Mouse (Mus musculus): ENCODE data around the gene Sh3bp2. TPM values are rescaled to one million over a fixed set of nuclear protein-coding genes. Genes with fewer than 3 reads are reported as not detected.
"Not testable (repeated sequence)": the region's sequence is repeated elsewhere in the genome, so short reads cannot be mapped to it uniquely, and the experiment has no call there.

Sh3bp2 gene
- polyA plus RNA-seq, 1 experiment = 14.3 TPM

DNA sequence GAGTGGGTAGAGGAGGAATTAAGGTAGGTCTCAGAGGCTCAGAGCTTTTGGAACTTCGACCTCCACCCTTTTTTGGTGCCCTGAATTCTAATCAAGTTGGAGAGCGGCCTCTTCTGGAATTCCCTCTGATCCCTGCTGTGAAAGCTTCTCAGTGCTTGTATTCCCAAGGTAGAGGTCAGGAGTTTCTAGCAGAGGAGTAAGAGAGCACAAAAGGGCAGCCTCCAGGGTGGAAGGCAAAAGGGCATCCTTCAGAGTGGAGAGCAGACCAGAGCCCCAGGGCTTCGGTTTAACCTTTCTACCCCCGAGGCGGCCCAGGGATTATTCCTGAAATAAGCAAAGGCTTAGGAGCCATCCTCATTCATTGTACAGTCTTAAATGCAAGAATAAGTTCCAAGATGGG is 64.4 kb downstream of the Sh3bp2 start:
- TF ChIP-seq MYOD1 (IDR thresholded peaks at IDR 0.05; ENCODE audit: control insufficient read depth in 1 of 3, insufficient read length in 2 of 3, low read depth in 2 of 3) (no peak), MAX (IDR thresholded peaks at IDR 0.05; ENCODE audit: low read depth) (no peak), REST (IDR thresholded peaks at IDR 0.05; ENCODE audit: insufficient read depth, insufficient read length) (no peak)
- no peak overlapping the region for H3K4me2 ChIP-seq (ENCODE audit: low read depth)

DNA sequence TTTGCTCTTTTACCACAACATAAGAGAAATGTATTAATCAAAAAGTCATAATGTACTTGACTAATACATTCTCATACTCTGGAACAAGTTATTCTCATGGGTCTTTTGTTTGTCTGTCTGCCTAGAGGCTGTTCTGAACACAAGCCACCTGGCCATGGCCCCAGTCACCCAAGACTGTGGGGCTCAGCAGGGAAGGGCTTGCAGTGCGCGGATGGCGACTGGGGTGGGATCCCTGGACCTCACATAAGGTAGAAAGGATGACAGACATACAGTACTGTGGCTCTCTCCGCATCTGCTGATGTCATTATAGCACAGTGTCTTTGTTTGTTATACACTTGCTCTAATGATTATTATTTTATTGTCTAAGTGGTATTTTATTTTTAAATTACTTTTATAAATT is 65.1 kb downstream of the Sh3bp2 start:
- Histone ChIP-seq H3K27me3 (ENCODE audit: control insufficient read depth, insufficient read depth, insufficient read length) (no peaks in the 10 kb centered on the region), H3K4me2 (ENCODE audit: low read depth) (no peak overlapping the region), H3K4me3 (no peak overlapping the region), H3ac (ENCODE audit: control insufficient read depth, insufficient read length) (no peak overlapping the region), H3K36me3 (ENCODE audit: control insufficient read depth, insufficient read depth) (peaks cover 6% of the 10 kb centered on the region), H3K79me2 (ENCODE audit: control insufficient read depth, insufficient read depth) (peaks cover 81% of the 10 kb centered on the region)
- TF ChIP-seq MYOD1 (IDR thresholded peaks at IDR 0.05; ENCODE audit: control insufficient read depth in 1 of 3, insufficient read length in 2 of 3, low read depth in 2 of 3) = no peak
- no peak for TF ChIP-seq MAX (IDR thresholded peaks at IDR 0.05; ENCODE audit: low read depth)
- TF ChIP-seq TCF3 (IDR thresholded peaks at IDR 0.05; ENCODE audit: insufficient read length, low read depth) = no peak
- TF ChIP-seq SRF (IDR thresholded peaks at IDR 0.05; ENCODE audit: control insufficient read depth, insufficient read length, low read depth) = no peak
- no peak for TF ChIP-seq USF1 (IDR thresholded peaks at IDR 0.05; ENCODE audit: low read depth)
- no peak for TF ChIP-seq POLR2A (IDR thresholded peaks at IDR 0.05; ENCODE audit: insufficient read length, low read depth)
- TF ChIP-seq POLR2AphosphoS2 (IDR thresholded peaks at IDR 0.05; ENCODE audit: insufficient read length, low read depth) = no peak
- no peak for TF ChIP-seq MYOG (IDR thresholded peaks at IDR 0.05; ENCODE audit: control insufficient read depth in 1 of 3, insufficient read depth in 1 of 3, insufficient read length in 2 of 3, low read depth in 2 of 3)
- TF ChIP-seq E2F4 (IDR thresholded peaks at IDR 0.05; ENCODE audit: insufficient read depth) = no peak
- no peak for TF ChIP-seq REST (IDR thresholded peaks at IDR 0.05; ENCODE audit: insufficient read depth, insufficient read length)
- TF ChIP-seq TCF12 (IDR thresholded peaks at IDR 0.05; ENCODE audit: insufficient read depth, poor library complexity, severe bottlenecking) = no peak
- no peak for TF ChIP-seq CEBPB (IDR thresholded peaks at IDR 0.05; ENCODE audit: insufficient read depth, poor library complexity, severe bottlenecking)

More for the DNA sequence above, 64.4 kb downstream of the Sh3bp2 start:
- Histone ChIP-seq H3K27me3 (ENCODE audit: control insufficient read depth, insufficient read depth, insufficient read length) (no peaks in the 10 kb centered on the region), H3K36me3 (ENCODE audit: control insufficient read depth, insufficient read depth) (peaks cover 6% of the 10 kb centered on the region), H3ac (ENCODE audit: control insufficient read depth, insufficient read length) (no peak overlapping the region), H3K4me3 (no peak overlapping the region), H3K79me2 (ENCODE audit: control insufficient read depth, insufficient read depth) (peaks cover 84% of the 10 kb centered on the region)

DNA sequence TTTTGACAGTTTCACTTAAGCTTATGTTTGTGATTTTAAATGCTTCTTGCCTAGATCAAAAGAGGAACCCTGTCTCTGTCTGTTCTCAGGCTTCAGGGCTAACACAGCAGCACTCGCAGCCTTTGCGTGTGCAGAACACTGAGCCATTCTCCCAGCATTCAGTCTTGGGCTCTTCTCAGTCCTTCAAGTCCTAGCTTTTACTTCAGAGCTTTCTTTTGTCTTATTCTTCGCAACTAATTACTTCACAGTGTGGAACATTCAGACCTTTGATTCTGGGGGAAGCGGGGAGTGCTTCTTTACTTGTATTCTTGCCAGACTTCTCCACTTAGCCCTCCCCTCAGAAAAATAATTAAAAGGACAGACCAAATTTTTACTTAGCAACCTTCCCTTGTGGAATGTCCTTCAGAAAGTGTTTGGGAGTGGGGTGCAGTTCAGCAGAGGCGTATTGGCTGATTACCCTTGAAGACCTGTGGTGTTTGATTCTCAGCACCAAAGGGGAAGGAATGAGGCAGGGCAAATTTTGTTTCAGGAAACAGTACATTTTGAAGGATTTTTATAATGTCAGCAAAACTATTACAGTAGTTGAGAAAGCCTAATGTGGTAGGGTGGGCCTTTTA is 65.9 kb downstream of the Sh3bp2 start:
- no peaks in the 10 kb centered on the region for H3K27me3 ChIP-seq (ENCODE audit: control insufficient read depth, insufficient read depth, insufficient read length)
- no peak overlapping the region for H3ac ChIP-seq (ENCODE audit: control insufficient read depth, insufficient read length)
- no peak overlapping the region for H3K4me2 ChIP-seq (ENCODE audit: low read depth)
- no peak for TF ChIP-seq E2F4 (IDR thresholded peaks at IDR 0.05; ENCODE audit: insufficient read depth)
- no peak for TF ChIP-seq TCF12 (IDR thresholded peaks at IDR 0.05; ENCODE audit: insufficient read depth, poor library complexity, severe bottlenecking)
- TF ChIP-seq MAX (IDR thresholded peaks at IDR 0.05; ENCODE audit: low read depth) = no peak
- TF ChIP-seq MYOD1 (IDR thresholded peaks at IDR 0.05; ENCODE audit: control insufficient read depth in 1 of 3, insufficient read length in 2 of 3, low read depth in 2 of 3) = no peak
- TF ChIP-seq SRF (IDR thresholded peaks at IDR 0.05; ENCODE audit: control insufficient read depth, insufficient read length, low read depth) = no peak
- no peak for TF ChIP-seq MYOG (IDR thresholded peaks at IDR 0.05; ENCODE audit: control insufficient read depth in 1 of 3, insufficient read depth in 1 of 3, insufficient read length in 2 of 3, low read depth in 2 of 3)
- no peak for TF ChIP-seq POLR2AphosphoS2 (IDR thresholded peaks at IDR 0.05; ENCODE audit: insufficient read length, low read depth)
- no peak for TF ChIP-seq TCF3 (IDR thresholded peaks at IDR 0.05; ENCODE audit: insufficient read length, low read depth)
- no peak for TF ChIP-seq POLR2A (IDR thresholded peaks at IDR 0.05; ENCODE audit: insufficient read length, low read depth)
- TF ChIP-seq CEBPB (IDR thresholded peaks at IDR 0.05; ENCODE audit: insufficient read depth, poor library complexity, severe bottlenecking) = no peak
- no peak for TF ChIP-seq REST (IDR thresholded peaks at IDR 0.05; ENCODE audit: insufficient read depth, insufficient read length)
- TF ChIP-seq USF1 (IDR thresholded peaks at IDR 0.05; ENCODE audit: low read depth) = no peak
- H3K36me3 ChIP-seq (ENCODE audit: control insufficient read depth, insufficient read depth) = peaks cover 6% of the 10 kb centered on the region
- H3K4me3 ChIP-seq = no peak overlapping the region
- H3K79me2 ChIP-seq (ENCODE audit: control insufficient read depth, insufficient read depth) = peaks cover 82% of the 10 kb centered on the region

DNA sequence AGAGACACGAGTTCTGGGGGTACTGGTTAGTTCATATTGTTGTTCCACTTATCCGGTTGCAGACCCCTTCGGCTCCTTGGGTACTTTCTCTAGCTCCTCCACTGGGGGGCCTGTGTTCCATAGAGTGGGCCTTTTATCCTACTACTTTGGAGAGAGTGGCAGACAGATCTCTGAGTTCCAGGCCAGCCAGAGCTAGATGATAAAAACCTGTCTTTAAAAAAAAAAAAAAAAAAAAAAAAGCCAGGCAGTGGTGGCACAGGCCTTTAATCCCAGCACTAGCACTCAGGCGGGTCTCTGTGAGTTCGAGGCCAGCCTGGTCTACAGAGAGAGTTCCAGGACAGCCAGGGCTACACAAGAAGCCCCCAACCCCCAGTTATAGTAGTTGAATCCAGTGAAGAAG is 66.6 kb downstream of the Sh3bp2 start:
- not testable (repeated sequence) for H3K4me3 ChIP-seq; H3K27me3 ChIP-seq (ENCODE audit: control insufficient read depth, insufficient read depth, insufficient read length); H3K36me3 ChIP-seq (ENCODE audit: control insufficient read depth, insufficient read depth); H3ac ChIP-seq (ENCODE audit: control insufficient read depth, insufficient read length); H3K4me2 ChIP-seq (ENCODE audit: low read depth)
- H3K79me2 ChIP-seq (ENCODE audit: control insufficient read depth, insufficient read depth) = peaks cover 82% of the 10 kb centered on the region

DNA sequence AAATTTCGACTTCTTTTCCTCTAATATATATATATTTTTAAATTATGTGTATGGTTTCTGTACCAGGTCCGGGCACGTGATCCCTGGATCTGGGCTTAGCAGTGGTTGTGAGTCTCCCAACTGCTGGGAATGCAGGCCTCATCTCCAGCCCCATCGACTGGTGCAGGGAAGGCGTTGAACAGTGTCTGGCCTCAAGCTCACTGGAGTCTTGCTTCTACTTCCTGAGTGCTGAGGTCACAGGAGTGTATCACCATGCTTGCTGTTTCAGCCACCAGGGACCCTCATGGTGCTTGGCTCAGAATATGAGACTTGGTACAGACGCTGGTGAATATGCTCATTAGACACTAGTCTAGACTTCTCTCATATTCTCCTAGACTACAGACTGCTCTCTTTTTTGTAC is 67.0 kb downstream of the Sh3bp2 start:
- Histone ChIP-seq H3K4me3 (no peak overlapping the region), H3ac (ENCODE audit: control insufficient read depth, insufficient read length) (no peak overlapping the region), H3K4me2 (ENCODE audit: low read depth) (no peak overlapping the region), H3K36me3 (ENCODE audit: control insufficient read depth, insufficient read depth) (peaks cover 7% of the 10 kb centered on the region), H3K27me3 (ENCODE audit: control insufficient read depth, insufficient read depth, insufficient read length) (no peaks in the 10 kb centered on the region), H3K79me2 (ENCODE audit: control insufficient read depth, insufficient read depth) (peaks cover 78% of the 10 kb centered on the region)
- TF ChIP-seq MYOG (IDR thresholded peaks at IDR 0.05; ENCODE audit: control insufficient read depth in 1 of 3, insufficient read depth in 1 of 3, insufficient read length in 2 of 3, low read depth in 2 of 3) (no peak), TCF3 (IDR thresholded peaks at IDR 0.05; ENCODE audit: insufficient read length, low read depth) (no peak), REST (IDR thresholded peaks at IDR 0.05; ENCODE audit: insufficient read depth, insufficient read length) (no peak), USF1 (IDR thresholded peaks at IDR 0.05; ENCODE audit: low read depth) (no peak), E2F4 (IDR thresholded peaks at IDR 0.05; ENCODE audit: insufficient read depth) (no peak), CEBPB (IDR thresholded peaks at IDR 0.05; ENCODE audit: insufficient read depth, poor library complexity, severe bottlenecking) (no peak), SRF (IDR thresholded peaks at IDR 0.05; ENCODE audit: control insufficient read depth, insufficient read length, low read depth) (no peak), MAX (IDR thresholded peaks at IDR 0.05; ENCODE audit: low read depth) (no peak), MYOD1 (IDR thresholded peaks at IDR 0.05; ENCODE audit: control insufficient read depth in 1 of 3, insufficient read length in 2 of 3, low read depth in 2 of 3) (no peak), TCF12 (IDR thresholded peaks at IDR 0.05; ENCODE audit: insufficient read depth, poor library complexity, severe bottlenecking) (no peak), POLR2AphosphoS2 (IDR thresholded peaks at IDR 0.05; ENCODE audit: insufficient read length, low read depth) (no peak), POLR2A (IDR thresholded peaks at IDR 0.05; ENCODE audit: insufficient read length, low read depth) (no peak)
